Mouse (Mus musculus) erythroid progenitor cell, adult 5-6 weeks (primary cell): Measurements from ENCODE around the gene Mettl24. TPM values are rescaled to one million over a fixed set of nuclear protein-coding genes. Genes with fewer than 3 reads are reported as not detected.

Experiments
- ATAC-seq: replicated peaks from 2 replicates; pipeline ENCODE4 v1.8.0; 2016; ENCODE audit warnings: moderate number of reproducible peaks, mild to moderate bottlenecking, moderate TSS enrichment, inconsistent platforms; ENCODE audit not compliant: poor library complexity, low FRiP score, severe bottlenecking
- total RNA-seq, 2 experiments: library from RNA; stranded (forward) in 1 of 2; stranded (reverse) in 1 of 2; fragments of 150-400 nt in 1 of 2; fragments of 186-747, 209-891 nt in 1 of 2; gene quantifications; 2 replicates each; pipeline versions ENCODE4 v1.2.3 to v1.2.4; 2015 to 2017; ENCODE audit warnings: low replicate concordance in 2 of 2

Mettl24 gene
- total RNA-seq, 2 experiments from 2014 or later, result not detected

DNA sequence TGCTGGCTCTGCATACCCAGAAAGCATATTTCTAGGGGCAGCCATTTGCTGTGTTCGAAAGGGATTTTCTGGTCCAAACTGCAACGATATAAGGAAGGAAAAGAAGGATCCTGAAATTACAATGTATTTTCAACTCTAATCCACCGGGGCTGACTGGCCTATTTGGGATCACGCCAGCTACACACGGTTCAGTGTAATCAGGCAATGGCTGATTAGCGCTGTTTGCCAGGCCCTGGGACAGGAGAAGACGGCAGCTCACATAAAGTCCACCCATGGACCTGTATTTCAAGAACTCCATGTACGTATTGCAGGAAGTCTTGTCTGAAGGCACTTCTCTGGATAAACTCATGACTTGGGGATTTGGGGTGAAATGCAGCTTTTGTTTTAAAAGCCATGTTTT is 174.5 kb downstream of the Mettl24 start:
- ATAC-seq, result no peak

Other genes starting within 250 kb of the Mettl24 start
- not detected in 2 replicates for gene Slc22a16, start 112.9 kb upstream of the Mettl24 start, total RNA-seq (2015; ENCODE audit: low replicate concordance)
- gene Slc22a16, start 112.9 kb upstream of the Mettl24 start, total RNA-seq (2017; ENCODE audit: low replicate concordance), result not detected in 2 replicates
- gene Ddo, start 53.3 kb upstream of the Mettl24 start, total RNA-seq (2015; ENCODE audit: low replicate concordance), result not detected in 2 replicates
- gene Ddo, start 53.3 kb upstream of the Mettl24 start, total RNA-seq (2017; ENCODE audit: low replicate concordance), result not detected in 2 replicates
- 26.7 and 28.1 TPM in 2 replicates for gene Cdc40, start 200.0 kb downstream of the Mettl24 start, total RNA-seq (2015; ENCODE audit: low replicate concordance)
- 15.7 and 15.8 TPM in 2 replicates for gene Cdc40, start 200.0 kb downstream of the Mettl24 start, total RNA-seq (2017; ENCODE audit: low replicate concordance)
- gene Wasf1, start 200.2 kb downstream of the Mettl24 start, total RNA-seq (2015; ENCODE audit: low replicate concordance), result not detected in 2 replicates
- not detected in 2 replicates for gene Wasf1, start 200.2 kb downstream of the Mettl24 start, total RNA-seq (2017; ENCODE audit: low replicate concordance)